Mouse (Mus musculus): Measurements from ENCODE around the gene Heyl.
A peak's percentile ranks its signal among the peaks of the same experiment; 100 is the strongest.
"Not testable (repeated sequence)": the region's sequence is repeated elsewhere in the genome, so short reads cannot be mapped to it uniquely, and the experiment has no call there.

The Heyl gene

DNA sequence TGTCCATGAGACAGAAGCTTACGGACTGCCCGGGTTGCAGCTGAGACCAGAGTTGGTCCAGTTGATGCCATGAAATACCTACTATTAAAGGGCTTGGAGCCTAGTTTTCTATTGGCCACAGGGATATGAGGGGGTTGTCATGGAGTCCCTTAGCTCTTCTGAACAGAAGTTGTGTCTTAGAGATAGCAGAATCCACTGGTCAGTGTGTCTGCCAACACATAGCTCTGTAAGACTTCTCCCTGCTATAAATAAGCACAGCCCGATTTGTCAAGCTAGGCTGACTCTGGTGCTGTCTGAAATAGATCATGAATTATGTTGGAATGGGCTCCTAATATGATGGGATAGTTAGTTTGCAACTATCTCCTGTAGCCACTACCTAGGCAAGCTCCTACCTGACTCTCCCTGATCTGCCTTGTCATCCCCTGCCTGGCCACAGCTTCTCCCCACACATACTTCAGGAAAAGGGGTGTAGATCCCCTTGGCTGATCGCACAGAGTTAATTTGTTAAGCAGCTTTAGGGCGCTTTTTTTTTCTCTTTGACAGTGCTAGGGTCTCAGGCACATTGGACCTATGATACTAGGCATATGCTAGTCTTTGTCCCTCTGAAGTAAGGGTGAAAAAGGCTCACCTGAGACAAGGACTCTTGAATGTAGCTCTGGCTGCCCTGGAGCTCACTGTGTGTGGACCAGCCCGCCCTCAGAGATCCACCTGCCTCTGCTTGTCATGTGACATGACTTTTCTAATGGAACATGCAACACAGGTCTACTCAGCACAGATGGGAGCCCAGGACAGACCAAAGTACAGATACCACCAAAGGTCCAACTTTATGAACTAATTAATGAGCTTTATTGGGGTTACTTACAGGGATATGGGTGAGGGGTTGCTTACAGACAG lies 51.6 kb downstream of the Heyl start:
- DNase-seq (ENCODE audit: low spot score) = no peak

DNA sequence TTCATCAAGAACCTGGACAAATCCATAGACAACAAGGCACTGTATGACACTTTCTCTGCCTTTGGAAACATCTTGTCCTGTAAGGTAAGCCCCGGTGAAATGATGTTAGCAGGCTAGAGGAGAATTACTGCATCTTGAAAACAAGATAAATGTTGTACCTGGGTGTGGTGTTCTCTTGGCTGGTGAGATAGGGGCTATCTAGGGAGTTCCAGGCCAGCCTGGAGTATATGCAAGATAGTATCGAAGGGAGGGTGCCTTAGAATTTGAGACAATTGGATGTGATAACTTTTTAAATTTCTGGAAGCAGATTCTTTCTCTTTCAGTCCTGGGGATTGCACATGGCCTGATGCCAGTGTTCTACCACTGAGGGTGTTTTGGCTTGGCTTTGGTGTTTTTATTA lies 53.4 kb downstream of the Heyl start:
- DNase-seq (ENCODE audit: low spot score) = no peak

DNA sequence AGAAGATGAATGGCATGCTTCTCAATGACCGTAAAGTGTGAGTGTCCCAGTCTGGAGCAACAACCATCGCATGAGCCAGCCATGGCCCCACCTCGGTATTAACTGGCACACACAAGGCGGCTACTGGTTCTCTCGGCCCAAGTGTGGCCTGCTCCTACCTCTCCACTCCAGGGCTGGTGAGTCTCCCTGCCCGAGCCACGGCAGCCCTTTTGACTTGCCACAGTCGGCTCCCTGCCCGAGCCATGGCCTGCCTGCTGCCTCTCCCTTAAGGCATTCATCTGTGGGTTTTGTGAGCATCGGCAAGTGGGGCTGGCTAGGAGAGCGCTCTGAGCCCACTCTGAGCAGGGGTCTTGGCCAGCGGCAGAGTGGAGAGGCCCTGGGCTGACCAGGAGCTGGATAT lies 55.7 kb downstream of the Heyl start:
- no peak for DNase-seq (ENCODE audit: low spot score)

DNA sequence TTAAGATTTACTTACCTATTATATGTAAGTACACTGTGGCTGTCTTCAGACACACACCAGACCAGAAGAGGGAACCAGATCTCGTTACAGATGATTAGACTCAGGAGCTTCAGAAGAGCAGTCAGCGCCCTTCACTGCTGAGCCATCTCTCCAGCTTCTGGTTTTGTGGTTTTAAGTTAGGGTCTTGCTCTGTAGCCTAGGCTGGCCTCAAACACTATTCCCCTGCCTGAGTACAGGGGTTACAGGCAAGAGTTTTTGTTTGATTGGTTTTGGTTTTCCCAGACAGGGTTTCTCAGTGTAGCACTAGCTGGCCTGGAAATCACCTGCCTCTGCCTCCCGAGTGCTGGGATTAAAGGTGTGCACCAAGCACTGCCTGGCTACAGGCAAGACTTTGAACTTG lies 59.0 kb downstream of the Heyl start:
- no peak for DNase-seq (ENCODE audit: low spot score)

DNA sequence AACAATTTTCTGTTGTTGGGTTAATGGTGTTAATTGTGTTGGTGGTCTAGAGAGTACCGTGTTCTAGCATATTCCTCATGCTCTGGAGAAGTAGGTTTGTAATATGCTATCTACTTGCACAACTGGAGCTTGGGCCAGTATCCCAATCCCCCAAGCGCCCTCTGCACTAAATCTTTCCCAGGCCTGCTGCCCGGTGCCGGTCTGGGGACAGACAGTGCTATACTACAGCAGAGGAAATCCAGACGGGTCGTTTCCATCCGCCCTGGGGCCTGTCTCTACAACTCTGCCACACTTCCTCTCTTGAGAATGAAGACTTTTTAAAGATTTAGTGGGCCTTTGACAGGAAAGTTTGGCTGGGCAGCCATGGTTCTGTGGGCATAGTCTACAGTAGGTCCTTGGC lies 59.6 kb downstream of the Heyl start:
- DNase-seq (ENCODE audit: low spot score) = no peak

DNA sequence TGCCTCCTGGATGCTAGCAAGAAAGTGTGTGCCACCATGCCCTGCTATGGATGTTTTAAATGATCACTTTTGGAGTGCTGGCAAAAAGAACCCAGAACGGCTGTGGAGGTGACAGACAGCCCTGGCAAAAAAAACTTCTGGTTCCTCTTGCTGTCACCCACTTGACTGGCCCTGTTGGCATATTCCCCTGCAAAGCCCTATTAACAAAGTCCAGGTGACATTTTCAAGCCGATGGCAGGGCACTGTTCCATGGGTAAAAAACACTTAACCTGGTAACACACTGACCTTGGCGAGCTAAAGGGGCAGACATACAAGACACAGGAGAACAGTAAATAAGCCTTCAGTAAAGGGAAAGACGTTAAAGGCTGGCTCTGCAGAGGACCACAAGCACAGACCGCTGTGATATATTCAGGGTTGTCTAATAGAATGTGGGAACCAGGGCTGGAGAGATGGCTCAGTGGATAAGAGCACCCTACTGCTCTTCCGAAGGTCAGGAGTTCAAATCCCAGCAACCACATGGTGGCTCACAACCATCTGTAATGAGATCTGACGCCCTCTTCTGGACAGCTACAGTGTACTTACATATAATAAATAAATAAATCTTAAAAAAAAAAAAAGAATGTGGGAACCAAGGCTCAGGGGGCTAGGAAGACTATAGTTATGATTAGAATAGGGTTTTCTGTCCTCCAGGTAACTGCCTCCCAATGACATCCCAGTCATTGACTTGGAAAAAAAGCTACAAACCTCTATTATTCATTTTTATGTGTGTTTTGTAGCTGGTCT lies 60.5 kb downstream of the Heyl start:
- no peak for DNase-seq (ENCODE audit: low spot score)

DNA sequence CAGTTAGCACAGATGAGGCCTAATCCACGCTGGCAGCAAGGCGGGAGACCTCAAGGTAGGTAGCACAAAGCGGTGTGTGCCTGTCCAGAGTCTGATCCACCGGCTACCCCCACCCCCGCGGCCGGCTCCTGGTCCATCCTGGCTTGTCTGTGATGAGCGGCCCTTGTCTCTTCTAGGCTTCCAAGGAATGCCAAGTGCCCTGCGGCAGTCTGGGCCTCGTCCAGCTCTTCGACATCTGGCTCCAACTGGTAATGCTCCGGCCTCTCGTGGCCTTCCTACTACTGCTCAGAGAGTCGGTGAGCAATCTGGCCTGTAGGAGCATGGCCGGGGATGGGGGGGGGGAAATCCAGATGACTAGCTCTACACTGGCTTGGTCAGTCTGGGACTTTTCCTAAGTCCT lies 61.7 kb downstream of the Heyl start:
- DNase-seq (ENCODE audit: low spot score) = not testable (repeated sequence)

DNA sequence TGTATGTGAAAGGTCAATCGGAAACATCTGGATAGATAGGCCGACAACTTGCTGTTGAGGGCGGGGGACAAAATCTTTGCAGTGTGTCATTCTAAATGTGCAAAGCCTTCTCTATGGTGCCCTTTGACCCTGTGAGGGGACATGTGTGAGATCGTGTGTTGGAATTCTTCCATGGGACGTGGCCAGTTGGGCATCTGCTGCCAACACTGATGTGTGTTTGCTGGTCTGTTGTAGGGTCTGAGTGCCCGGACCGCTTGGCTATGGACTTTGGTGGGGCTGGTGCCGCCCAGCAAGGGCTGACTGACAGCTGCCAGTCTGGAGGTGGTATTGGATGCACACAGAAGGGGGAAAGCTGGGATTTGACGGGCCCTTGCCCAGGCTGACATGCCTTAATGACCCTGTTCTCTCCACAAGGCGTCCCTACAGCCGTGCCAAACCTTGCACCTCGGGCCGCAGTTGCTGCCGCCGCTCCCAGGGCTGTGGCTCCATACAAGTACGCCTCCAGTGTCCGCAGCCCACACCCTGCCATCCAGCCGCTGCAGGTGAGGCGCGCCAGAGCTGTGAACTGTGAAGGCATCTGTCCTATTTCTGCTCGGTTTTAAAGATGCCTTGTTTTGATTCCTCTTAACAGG lies 62.3 kb downstream of the Heyl start:
- no peak for DNase-seq (ENCODE audit: low spot score)

DNA sequence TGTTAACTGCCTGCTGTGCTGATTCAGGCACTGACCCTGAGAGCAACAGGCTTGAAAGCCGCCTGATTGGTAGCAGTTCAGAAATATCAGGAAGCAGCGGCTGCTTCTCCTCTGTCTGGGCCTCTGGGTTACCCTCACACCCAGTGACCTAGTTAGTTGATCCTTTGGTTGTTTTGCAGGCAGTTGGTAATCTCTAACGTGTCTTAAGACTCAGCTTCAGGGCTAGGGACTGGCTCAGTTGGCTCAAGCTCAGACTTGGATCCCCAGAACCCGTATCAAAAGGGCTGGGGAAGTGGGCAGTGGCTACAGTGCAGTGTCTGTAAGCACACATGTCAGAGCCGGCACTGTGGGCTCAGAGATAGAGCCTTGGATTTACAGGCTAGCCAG lies 62.8 kb downstream of the Heyl start:
- no peak for DNase-seq (ENCODE audit: low spot score)

DNA sequence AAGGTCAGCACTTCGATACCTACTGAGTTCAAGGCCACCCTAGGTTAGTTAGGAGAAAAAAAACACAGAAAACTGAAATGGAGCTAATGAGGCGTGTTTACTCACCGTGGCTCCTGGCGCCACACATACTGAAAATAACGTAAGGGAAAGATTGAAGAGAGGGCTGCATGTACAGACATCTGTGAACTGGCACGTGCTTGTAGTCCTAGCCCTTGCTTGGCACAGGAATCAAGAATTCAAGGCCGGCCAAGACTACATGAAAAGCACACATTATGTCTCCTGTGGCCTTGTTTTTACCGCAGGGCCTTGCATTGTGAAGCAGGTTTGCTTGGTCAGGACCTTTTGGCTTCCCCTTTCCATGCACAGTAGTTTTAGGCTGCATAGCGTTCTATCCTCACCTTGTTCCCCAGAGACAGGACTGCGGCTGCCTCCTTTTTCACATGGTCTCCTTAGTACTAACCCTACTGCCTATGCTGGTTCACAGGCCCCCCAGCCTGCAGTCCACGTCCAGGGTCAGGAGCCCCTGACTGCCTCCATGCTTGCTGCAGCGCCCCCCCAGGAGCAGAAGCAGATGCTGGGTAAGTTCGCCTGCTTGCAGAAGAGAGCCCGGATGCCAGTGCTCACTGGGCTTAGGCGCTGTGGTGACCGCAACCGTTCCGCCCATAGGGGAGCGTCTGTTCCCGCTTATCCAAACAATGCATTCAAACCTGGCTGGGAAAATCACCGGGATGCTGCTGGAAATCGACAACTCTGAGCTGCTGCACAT lies 64.0 kb downstream of the Heyl start:
- no peak for DNase-seq (ENCODE audit: low spot score)

DNA sequence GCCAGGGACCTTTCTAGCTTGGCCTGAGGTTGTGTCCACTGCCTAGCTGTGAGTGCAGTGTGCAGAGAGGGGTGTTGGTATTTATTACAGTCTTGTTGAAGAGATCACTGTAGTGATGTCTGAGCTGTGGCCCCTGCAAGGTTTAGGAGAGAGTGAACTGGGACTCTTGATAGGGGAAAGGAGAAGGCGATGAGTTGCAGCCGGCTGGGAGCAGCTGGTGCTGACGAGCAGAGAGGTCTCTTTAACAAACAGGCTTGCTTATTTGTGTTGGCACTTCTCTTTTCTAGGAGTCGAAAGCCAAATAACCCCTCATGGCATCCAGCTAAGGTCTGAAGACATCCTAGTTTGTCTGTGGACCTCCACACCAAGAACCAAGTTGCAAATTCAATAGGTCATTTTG lies 64.9 kb downstream of the Heyl start:
- DNase-seq (ENCODE audit: low spot score) = no peak

DNA sequence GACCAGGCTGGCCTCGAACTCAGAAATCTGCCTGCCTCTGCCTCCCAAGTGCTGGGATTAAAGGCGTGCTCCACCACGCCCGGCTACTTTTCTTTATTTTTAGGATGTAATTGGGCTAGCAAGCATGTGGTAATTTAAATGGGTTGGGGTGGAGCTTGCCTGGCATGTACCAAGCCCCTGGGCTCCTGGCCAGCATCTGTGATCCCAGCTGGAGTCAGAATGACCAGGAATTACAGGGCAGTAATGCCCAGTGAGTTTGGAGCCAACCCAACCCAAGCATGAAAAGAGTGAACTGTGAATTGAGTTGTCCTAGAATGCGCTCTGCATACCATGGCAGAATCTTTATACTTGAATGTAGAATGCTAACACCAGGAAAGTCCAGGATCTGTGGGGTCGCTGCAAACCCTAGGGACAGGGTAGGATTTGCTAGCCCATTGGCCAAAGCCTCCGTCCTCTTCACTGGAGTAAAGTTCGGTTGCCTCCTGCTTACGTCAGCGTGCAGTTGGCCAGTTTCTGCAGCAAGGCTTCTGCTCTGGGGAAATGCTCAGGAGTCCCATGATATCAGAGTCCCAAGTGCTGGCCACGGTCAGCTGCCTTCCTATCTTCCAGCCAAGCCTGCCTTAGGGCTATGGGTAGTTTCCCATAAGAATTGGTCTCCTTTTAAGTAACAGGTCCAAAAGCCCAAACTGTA lies 65.8 kb downstream of the Heyl start:
- peak; percentile 38 for DNase-seq (ENCODE audit: low spot score)
